In the genomic region with DNA sequence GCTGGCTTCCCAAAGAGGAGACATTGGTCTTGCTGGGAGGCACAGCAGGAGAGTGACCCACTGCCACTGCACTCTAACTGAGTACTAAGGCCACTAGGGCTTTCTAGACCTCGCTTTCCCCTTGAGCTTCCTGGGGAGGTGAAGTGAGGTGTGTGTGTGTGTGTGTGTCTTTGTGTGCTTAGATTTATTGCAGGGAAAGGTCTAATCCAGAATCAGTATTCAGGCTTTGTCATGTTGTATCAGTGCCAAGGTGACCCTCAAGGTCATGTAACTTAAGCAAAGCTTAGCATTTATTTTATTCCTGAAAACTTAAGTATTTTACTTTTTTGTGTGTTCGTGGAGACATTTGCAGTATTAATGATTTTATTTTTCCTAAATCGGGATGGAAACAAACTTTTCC, we compare ENCODE assay signal across 15 mouse cellular contexts. TPM values are rescaled to one million over a fixed set of nuclear protein-coding genes. Genes with fewer than 3 reads are reported as not detected.
DNase-seq lines count a peak whose midpoint lies in the region.
"Had no signal": no experiment of that assay in that cellular context is flagged by ENCODE, and none has a peak within 500 bp of the region (broad histone marks: within the 10 kb centered on the region; RNA-seq: fewer than 3 reads in every experiment).

No protein-coding gene starts in this region.

- DNase-seq in adrenal gland, adult (ENCODE audit: inconsistent age in 2 of 2, low spot score in 1 of 2), result peak; percentile 46 to 87
- no peak for DNase-seq in adrenal gland, adult 18-20 months (ENCODE audit: low spot score in 2 of 2)
- peak; percentile 62 for DNase-seq in adrenal gland, postnatal 10 days
- no peak for DNase-seq in adrenal gland, postnatal 4 days (ENCODE audit: low spot score in 2 of 2)
- DNase-seq in adrenal gland, postnatal 36 days, result peak; percentile 47 to 64
- no peak for DNase-seq in cerebellum, adult 18-20 months
- DNase-seq: B cell, adult 2 months; cerebellum, adult 11-12 months; cerebellum, adult 8-10 months; cerebellum, adult 9-11 months; cerebellum, postnatal 14 days; cerebellum, postnatal 36 days; embryo, embryonic 11 days had no signal

RNA-seq across cellular contexts. Expression of a gene that starts 28.2 kb away (rescaled TPM):
- 10 to 100 TPM; 29.5 to 36.6 TPM for total RNA-seq in adrenal gland, adult 18-20 months (2021)
- 10 to 100 TPM; 39.3 to 40.3 TPM for total RNA-seq in adrenal gland, postnatal 10 days (2021)
- total RNA-seq in adrenal gland, postnatal 4 days (2021), result 10 to 100 TPM; 41.4 to 44.5 TPM
- total RNA-seq in adrenal gland, postnatal 36 days (2021), result 10 to 100 TPM; 38.2 to 45.0 TPM

RNA-seq across cellular contexts. Expression of a gene that starts 53.8 kb away (rescaled TPM):
- total RNA-seq in adrenal gland, adult 18-20 months (2021), result 1 to 10 TPM in 1 of 2 experiments, not detected in 1; 1.1 TPM
- 1 to 10 TPM in 1 of 2 experiments, under 1 TPM in 1; 0.55 to 1.2 TPM for total RNA-seq in adrenal gland, postnatal 10 days (2021)
- total RNA-seq in adrenal gland, postnatal 4 days (2021), result under 1 TPM in 1 of 2 experiments, not detected in 1; 0.87 TPM
- under 1 TPM in 1 of 2 experiments, not detected in 1; 0.46 TPM for total RNA-seq in adrenal gland, postnatal 36 days (2021)
- total RNA-seq: gastrocnemius, adult 18-20 months; gastrocnemius, adult 8-10 months had no signal

RNA-seq across cellular contexts. Expression of a gene that starts 53.9 kb away (rescaled TPM):
- 10 to 100 TPM; 55.8 to 61.8 TPM for total RNA-seq in adrenal gland, adult 18-20 months (2021)
- 10 to 100 TPM; 58.1 to 69.8 TPM for total RNA-seq in adrenal gland, postnatal 10 days (2021)
- 10 to 100 TPM; 83.5 to 93.2 TPM for total RNA-seq in adrenal gland, postnatal 4 days (2021)
- 10 to 100 TPM; 49.0 to 51.6 TPM for total RNA-seq in adrenal gland, postnatal 36 days (2021)

RNA-seq across cellular contexts. Expression of a gene that starts 58.7 kb away (rescaled TPM):
- 100 to 1,000 TPM; 157 to 186 TPM for total RNA-seq in adrenal gland, adult 18-20 months (2021)
- total RNA-seq in adrenal gland, postnatal 10 days (2021), result 100 to 1,000 TPM; 154 to 160 TPM
- 100 to 1,000 TPM; 188 to 197 TPM for total RNA-seq in adrenal gland, postnatal 4 days (2021)
- total RNA-seq in adrenal gland, postnatal 36 days (2021), result 100 to 1,000 TPM; 183 to 200 TPM

Comparison
In these comparisons a context has a peak if more than half of its experiments do, and no peak if none do; other contexts are left out.
1. DNase-seq: peak in adrenal gland, adult (2 of 2), adrenal gland, postnatal 10 days (single experiment) and adrenal gland, postnatal 36 days (2 of 2); none in adrenal gland, adult 18-20 months (0 of 2), adrenal gland, postnatal 4 days (0 of 2) and cerebellum, adult 18-20 months (0 of 2).